Mouse (Mus musculus): Measurements from ENCODE around the gene Anp32b. TPM values are rescaled to one million over a fixed set of nuclear protein-coding genes. Genes with fewer than 3 reads are reported as not detected.

Gene Anp32b
- 345 and 414 TPM in 2 replicates for polyA plus RNA-seq (2016; fragmentation: Nextera tagmentation; extraction: Ambion mirVana)

GRCm38 (mm10) chr4:46450519-46451131 is at the start of gene Anp32b:
Anp32b (plus strand) TSS chr4:46450902.
- WGBS = under 1% methylated on average over 58 of the region's 66 CpGs
- H3K27me3 ChIP-seq (ENCODE audit: low read depth, poor library complexity, severe bottlenecking) = no peaks in the 10 kb centered on the region
- peak within 1 kb of the TSS; percentile 100 for H3K27ac ChIP-seq (replicated peaks)
- no peaks in the 10 kb centered on the region for H3K9me3 ChIP-seq (replicated peaks)
- H3K36me3 ChIP-seq = no peaks in the 10 kb centered on the region
- peak; percentile 93 for DNase-seq (ENCODE audit: low spot score)
- peak within 1 kb of the TSS; percentile 91 for H3K4me3 ChIP-seq
- peaks cover 53% of the 10 kb centered on the region for H3K4me1 ChIP-seq

DNA sequence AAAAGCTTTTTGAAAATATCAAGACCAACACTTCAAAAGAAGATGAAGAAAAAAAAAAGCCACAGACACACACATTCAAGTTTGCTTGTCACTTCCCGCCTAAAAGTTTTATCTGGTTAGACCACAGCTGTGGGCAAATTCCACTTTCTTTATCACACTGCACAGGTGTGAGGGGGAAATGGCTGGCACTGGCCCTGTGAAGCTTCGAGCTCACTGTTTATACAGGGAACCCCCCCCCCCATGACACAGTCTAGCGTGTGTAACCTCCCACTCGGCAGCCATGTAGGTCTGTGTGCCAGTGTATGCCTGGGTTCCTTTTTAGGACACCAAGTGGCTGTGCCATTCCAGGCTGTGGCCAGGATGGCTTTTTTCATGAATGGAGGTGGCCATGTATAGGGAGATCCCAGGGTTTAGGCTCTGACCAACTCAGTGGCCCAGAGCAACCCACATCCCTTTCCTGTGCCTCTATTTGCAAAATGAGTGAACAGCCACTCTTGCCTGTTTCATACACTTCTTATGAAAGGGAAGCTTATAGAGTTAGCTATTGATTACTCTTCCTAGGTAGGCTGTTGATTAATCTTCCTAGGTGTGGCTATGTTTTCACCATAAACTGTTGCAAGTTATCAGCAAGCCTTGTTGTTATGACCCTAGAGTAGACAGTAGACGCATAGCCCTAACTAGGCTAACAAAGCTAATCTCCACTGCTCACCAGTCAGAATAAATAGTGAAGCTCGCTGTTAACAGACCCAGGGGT is 46.5 kb upstream of the Anp32b start:
- H3K4me1 ChIP-seq = no peaks in the 10 kb centered on the region
- H3K27ac ChIP-seq (replicated peaks) = no peak overlapping the region
- no peak for DNase-seq (ENCODE audit: low spot score)
- H3K36me3 ChIP-seq = no peaks in the 10 kb centered on the region
- 0 out of 2 replicates have a peak, but pooled peaks cover 6% of the 10 kb centered on the region for H3K9me3 ChIP-seq (replicated peaks)
- 84% methylated on average over 6 of the region's 6 CpGs for WGBS
- H3K4me3 ChIP-seq = no peak overlapping the region
- H3K27me3 ChIP-seq (ENCODE audit: low read depth, poor library complexity, severe bottlenecking) = no peaks in the 10 kb centered on the region

GRCm38 (mm10) chr4:46406966-46407703 is 43.6 kb upstream of the Anp32b start:
- Histone ChIP-seq H3K4me1 (no peaks in the 10 kb centered on the region), H3K27me3 (ENCODE audit: low read depth, poor library complexity, severe bottlenecking) (no peaks in the 10 kb centered on the region), H3K36me3 (no peaks in the 10 kb centered on the region), H3K9me3 (replicated peaks) (no peaks in the 10 kb centered on the region), H3K27ac (replicated peaks) (0 out of 2 replicates have a peak overlapping the region, but pooled peaks have one; percentile 17), H3K4me3 (no peak overlapping the region)
- WGBS = 89% methylated on average over 8 of the region's 8 CpGs
- DNase-seq (ENCODE audit: low spot score) = no peak

GRCm38 (mm10) chr4:46410677-46411076 is 40.0 kb upstream of the Anp32b start:
- no peak for DNase-seq (ENCODE audit: low spot score)
- Histone ChIP-seq H3K4me3 (no peak overlapping the region), H3K36me3 (no peaks in the 10 kb centered on the region), H3K9me3 (replicated peaks) (no peaks in the 10 kb centered on the region), H3K4me1 (no peaks in the 10 kb centered on the region), H3K27ac (replicated peaks) (peak overlapping the region; percentile 57; the same call in 1 of the 2 replicates), H3K27me3 (ENCODE audit: low read depth, poor library complexity, severe bottlenecking) (no peaks in the 10 kb centered on the region)
- WGBS = 90% methylated on average over 5 of the region's 5 CpGs

- WGBS = 77% methylated on average over 6 of the region's 6 CpGs
- no peaks in the 10 kb centered on the region for H3K27me3 ChIP-seq (ENCODE audit: low read depth, poor library complexity, severe bottlenecking)
- no peaks in the 10 kb centered on the region for H3K9me3 ChIP-seq (replicated peaks)
- H3K4me3 ChIP-seq = no peak overlapping the region
- H3K4me1 ChIP-seq = no peaks in the 10 kb centered on the region
- H3K27ac ChIP-seq (replicated peaks) = no peak overlapping the region
- DNase-seq (ENCODE audit: low spot score) = no peak
- H3K36me3 ChIP-seq = no peaks in the 10 kb centered on the region
These were observed 39.2 kb upstream of the Anp32b start for GRCm38 (mm10) chr4:46411489-46411888.

- 82% methylated on average over 1 of the region's 1 CpGs for WGBS
- H3K4me3 ChIP-seq = no peak overlapping the region
- no peak for DNase-seq (ENCODE audit: low spot score)
- H3K27ac ChIP-seq (replicated peaks) = no peak overlapping the region
- no peaks in the 10 kb centered on the region for H3K9me3 ChIP-seq (replicated peaks)
- H3K4me1 ChIP-seq = no peaks in the 10 kb centered on the region
- no peaks in the 10 kb centered on the region for H3K27me3 ChIP-seq (ENCODE audit: low read depth, poor library complexity, severe bottlenecking)
- H3K36me3 ChIP-seq = no peaks in the 10 kb centered on the region
These were observed 38.6 kb upstream of the Anp32b start for GRCm38 (mm10) chr4:46412113-46412512.

- no peaks in the 10 kb centered on the region for H3K9me3 ChIP-seq (replicated peaks)
- H3K27ac ChIP-seq (replicated peaks) = no peak within 1 kb of the TSS
- no peak within 1 kb of the TSS for H3K4me3 ChIP-seq
- DNase-seq (ENCODE audit: low spot score) = no peak
- no peaks in the 10 kb centered on the region for H3K4me1 ChIP-seq
- no peaks in the 10 kb centered on the region; the same call in 1 of the 2 replicates for H3K27me3 ChIP-seq (ENCODE audit: low read depth, poor library complexity, severe bottlenecking)
- 82% methylated on average over 7 of the region's 7 CpGs for WGBS
- H3K36me3 ChIP-seq = no peaks in the 10 kb centered on the region
These were observed 37.3 kb upstream of the Anp32b start, which contains the start of gene Hemgn for GRCm38 (mm10) chr4:46413406-46413805. Hemgn (minus strand) TSS chr4:46413506.

GRCm38 (mm10) chr4:46417491-46417890 is 33.2 kb upstream of the Anp32b start:
- DNase-seq (ENCODE audit: low spot score) = peak; percentile 18

GRCm38 (mm10) chr4:46418851-46419250 is 31.9 kb upstream of the Anp32b start:
- Histone ChIP-seq H3K4me3 (no peak overlapping the region), H3K27me3 (ENCODE audit: low read depth, poor library complexity, severe bottlenecking) (no peaks in the 10 kb centered on the region; the same call in 1 of the 2 replicates), H3K9me3 (replicated peaks) (no peaks in the 10 kb centered on the region), H3K36me3 (no peaks in the 10 kb centered on the region), H3K27ac (replicated peaks) (no peak overlapping the region), H3K4me1 (no peaks in the 10 kb centered on the region)
- no peak for DNase-seq (ENCODE audit: low spot score)
- whole genome bisulfite sequencing = 91% methylated on average over 9 of the region's 9 CpGs

More at GRCm38 (mm10) chr4:46417491-46417890, 33.2 kb upstream of the Anp32b start:
- Histone ChIP-seq H3K4me1 (no peaks in the 10 kb centered on the region), H3K9me3 (replicated peaks) (no peaks in the 10 kb centered on the region), H3K4me3 (no peak overlapping the region), H3K36me3 (no peaks in the 10 kb centered on the region), H3K27ac (replicated peaks) (no peak overlapping the region), H3K27me3 (ENCODE audit: low read depth, poor library complexity, severe bottlenecking) (no peaks in the 10 kb centered on the region; the same call in 1 of the 2 replicates)
- WGBS = 76% methylated on average over 3 of the region's 3 CpGs

DNA sequence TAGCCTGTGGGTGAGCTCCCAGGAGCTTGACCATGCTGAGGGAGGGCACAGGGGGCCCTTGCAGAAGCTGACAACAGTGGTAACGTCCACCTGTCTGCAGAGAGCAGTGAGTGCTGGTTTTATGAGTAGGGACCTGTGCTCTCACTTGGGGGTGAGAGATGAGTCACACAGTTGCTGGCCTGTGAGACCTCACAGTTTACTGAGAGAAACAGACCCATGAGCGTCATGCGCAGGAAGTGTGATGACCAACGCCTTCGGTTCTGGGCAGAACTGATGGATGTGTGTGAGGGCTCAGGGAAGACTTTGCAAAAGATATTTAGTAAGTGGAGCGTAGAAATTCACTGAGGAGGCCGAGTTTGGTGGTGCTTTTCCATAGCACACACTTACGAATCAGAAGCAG is 28.1 kb upstream of the Anp32b start:
- no peaks in the 10 kb centered on the region for H3K9me3 ChIP-seq (replicated peaks)
- H3K4me1 ChIP-seq = no peaks in the 10 kb centered on the region
- no peak overlapping the region for H3K27ac ChIP-seq (replicated peaks)
- no peaks in the 10 kb centered on the region for H3K36me3 ChIP-seq
- no peak overlapping the region for H3K4me3 ChIP-seq
- H3K27me3 ChIP-seq (ENCODE audit: low read depth, poor library complexity, severe bottlenecking) = no peaks in the 10 kb centered on the region; the same call in 1 of the 2 replicates
- no peak for DNase-seq (ENCODE audit: low spot score)
- WGBS = 87% methylated on average over 8 of the region's 8 CpGs

DNA sequence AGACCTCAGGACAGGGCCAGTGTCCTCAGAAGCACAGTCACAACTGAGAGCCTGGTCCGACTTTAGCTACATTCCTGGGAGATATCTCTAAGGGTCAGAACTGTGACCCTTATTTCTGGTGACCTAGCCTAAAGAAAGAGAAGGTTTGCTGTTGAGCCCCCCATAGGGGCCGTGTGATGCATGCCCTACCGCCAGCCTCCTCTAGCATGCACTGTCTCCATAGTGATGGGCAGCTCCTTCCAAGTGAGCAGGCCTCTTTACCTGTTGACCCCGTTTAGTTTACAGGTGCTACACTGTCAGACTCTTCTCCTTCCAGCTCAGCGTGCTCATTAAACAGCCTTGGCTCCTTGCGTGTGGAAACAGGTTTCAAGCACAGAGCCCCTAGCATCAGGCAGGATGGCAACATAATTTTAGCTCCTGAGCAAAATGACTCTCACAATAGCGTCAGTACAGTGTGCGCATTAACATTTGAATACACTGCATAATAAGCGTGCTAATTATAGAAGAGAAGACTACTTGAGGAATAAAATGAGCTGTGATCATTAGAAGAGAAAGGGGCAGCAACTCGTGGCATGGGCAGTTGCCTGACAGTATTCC is 21.7 kb upstream of the Anp32b start:
- no peaks in the 10 kb centered on the region for H3K27me3 ChIP-seq (ENCODE audit: low read depth, poor library complexity, severe bottlenecking)
- H3K4me3 ChIP-seq = no peak overlapping the region
- no peak for DNase-seq (ENCODE audit: low spot score)
- no peaks in the 10 kb centered on the region for H3K9me3 ChIP-seq (replicated peaks)
- 68% methylated on average over 10 of the region's 10 CpGs for WGBS
- no peaks in the 10 kb centered on the region for H3K36me3 ChIP-seq
- H3K27ac ChIP-seq (replicated peaks) = no peak overlapping the region
- H3K4me1 ChIP-seq = 0 out of 2 replicates have a peak, but pooled peaks cover 6% of the 10 kb centered on the region

- 88% methylated on average over 12 of the region's 12 CpGs for WGBS
- Histone ChIP-seq H3K4me1 (0 out of 2 replicates have a peak, but pooled peaks cover 6% of the 10 kb centered on the region), H3K4me3 (no peak overlapping the region), H3K36me3 (no peaks in the 10 kb centered on the region), H3K9me3 (replicated peaks) (no peaks in the 10 kb centered on the region), H3K27me3 (ENCODE audit: low read depth, poor library complexity, severe bottlenecking) (no peaks in the 10 kb centered on the region), H3K27ac (replicated peaks) (no peak overlapping the region)
- DNase-seq (ENCODE audit: low spot score) = no peak
These were observed 18.2 kb upstream of the Anp32b start for GRCm38 (mm10) chr4:46432339-46433036.

All from midbrain, embryonic 10.5 days (tissue).